Mouse (Mus musculus): ENCODE measurements around the gene Snx13. TPM values are rescaled to one million over a fixed set of nuclear protein-coding genes. Genes with fewer than 3 reads are reported as not detected.
A peak's percentile ranks its signal among the peaks of the same experiment; 100 is the strongest.

Snx13 gene
- polyA plus RNA-seq, 1 experiment from 2014 or later: 35.3 TPM

- no peak overlapping the region for H3K9ac ChIP-seq (ENCODE audit: low read length)
- WGBS: 32% methylated on average over 3 of the region's 3 CpGs
- no peak overlapping the region for H3K4me3 ChIP-seq (ENCODE audit: control insufficient read depth in 1 of 2, insufficient read depth in 1 of 2, low read depth in 1 of 2, low read length in 2 of 2)
- no peak for ATAC-seq (ENCODE audit: insufficient number of reproducible peaks, insufficient read depth, low FRiP score, low read depth)
- peak overlapping the region; percentile 80 for H3K4me2 ChIP-seq (ENCODE audit: low read length)
- no peaks in the 10 kb centered on the region for H3K9me3 ChIP-seq (ENCODE audit: control insufficient read depth, low read length)
- peaks cover 2 to 36% of the 10 kb centered on the region in 2 experiments for H3K4me1 ChIP-seq (ENCODE audit: control insufficient read depth in 2 of 2, insufficient read depth in 2 of 2, low read length in 2 of 2)
- no peaks in the 10 kb centered on the region for H3K27me3 ChIP-seq (ENCODE audit: control insufficient read depth, insufficient read depth, low read length)
- no peak overlapping the region for H3K27ac ChIP-seq (replicated peaks in 1 of 2; ENCODE audit: control insufficient read depth in 1 of 2, insufficient read depth in 1 of 2, low read depth in 2 of 2, low read length in 2 of 2)
- H3K36me3 ChIP-seq (ENCODE audit: control insufficient read depth, insufficient read depth, low read length): no peaks in the 10 kb centered on the region
Measured at GRCm38 (mm10) chr12:35048891-35049290, 1.9 kb downstream of the Snx13 start.

- H3K27ac ChIP-seq (replicated peaks in 1 of 2; ENCODE audit: control insufficient read depth in 1 of 2, insufficient read depth in 1 of 2, low read depth in 2 of 2, low read length in 2 of 2): 0 out of 4 replicates have a peak overlapping the region, but pooled peaks of 1 of the 2 experiments have one; percentile 14
- 60% methylated on average over 3 of the region's 3 CpGs for WGBS
- peaks cover 5 to 39% of the 10 kb centered on the region in 2 experiments for H3K4me1 ChIP-seq (ENCODE audit: control insufficient read depth in 2 of 2, insufficient read depth in 2 of 2, low read length in 2 of 2)
- no peak for ATAC-seq (ENCODE audit: insufficient number of reproducible peaks, insufficient read depth, low FRiP score, low read depth)
- H3K9me3 ChIP-seq (ENCODE audit: control insufficient read depth, low read length): no peaks in the 10 kb centered on the region
- H3K4me2 ChIP-seq (ENCODE audit: low read length): no peak overlapping the region
- no peak overlapping the region for H3K9ac ChIP-seq (ENCODE audit: low read length)
- H3K36me3 ChIP-seq (ENCODE audit: control insufficient read depth, insufficient read depth, low read length): no peaks in the 10 kb centered on the region
- no peak overlapping the region for H3K4me3 ChIP-seq (ENCODE audit: control insufficient read depth in 1 of 2, insufficient read depth in 1 of 2, low read depth in 1 of 2, low read length in 2 of 2)
- H3K27me3 ChIP-seq (ENCODE audit: control insufficient read depth, insufficient read depth, low read length): no peaks in the 10 kb centered on the region
Measured at GRCm38 (mm10) chr12:35050501-35050900, 3.5 kb downstream of the Snx13 start.

DNA sequence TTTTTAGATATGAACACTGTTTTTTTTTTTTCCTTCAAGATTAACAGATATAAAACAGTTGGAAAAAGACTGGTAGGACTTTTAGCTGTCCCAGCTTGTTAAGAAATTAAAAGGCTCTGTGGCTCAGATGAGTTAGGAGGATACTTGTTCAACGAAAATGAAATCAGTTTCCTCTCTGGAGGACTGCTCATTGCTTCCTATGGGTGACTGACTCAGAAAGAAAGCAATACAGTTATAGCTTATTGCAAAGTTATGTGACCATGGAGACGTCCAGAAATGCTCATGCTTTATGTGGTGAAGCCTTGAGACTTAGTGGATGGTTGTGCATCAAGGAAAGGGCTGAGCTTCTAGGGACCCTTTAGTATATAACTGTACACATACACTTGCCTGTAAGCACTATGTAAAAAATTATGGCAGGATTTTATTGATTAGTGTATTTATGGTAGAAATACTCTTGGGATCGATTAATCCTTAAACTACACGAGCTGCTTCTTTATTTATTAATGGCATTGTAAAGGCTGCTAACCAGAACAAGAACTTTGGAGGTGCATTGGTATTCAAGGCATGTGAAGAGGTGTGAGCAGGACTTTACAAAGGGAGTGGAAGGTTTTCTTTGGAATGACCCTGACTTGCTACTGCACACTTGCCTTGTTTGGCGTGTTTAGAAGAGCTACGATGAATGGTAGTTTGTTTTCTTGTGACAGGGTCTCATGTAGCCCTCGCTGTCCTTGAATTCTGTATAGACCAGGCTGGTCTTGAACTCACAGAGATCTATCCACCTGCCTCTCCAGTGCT lies 4.2 kb downstream of the Snx13 start:
- Histone ChIP-seq H3K36me3 (ENCODE audit: control insufficient read depth, insufficient read depth, low read length) (no peaks in the 10 kb centered on the region), H3K9ac (ENCODE audit: low read length) (peak overlapping the region; percentile 44), H3K4me1 (ENCODE audit: control insufficient read depth in 2 of 2, insufficient read depth in 2 of 2, low read length in 2 of 2) (peaks cover 5 to 43% of the 10 kb centered on the region in 2 experiments), H3K9me3 (ENCODE audit: control insufficient read depth, low read length) (no peaks in the 10 kb centered on the region), H3K4me3 (ENCODE audit: control insufficient read depth in 1 of 2, insufficient read depth in 1 of 2, low read depth in 1 of 2, low read length in 2 of 2) (no peak overlapping the region), H3K4me2 (ENCODE audit: low read length) (peak overlapping the region; percentile 29; the same call in 1 of the 2 replicates), H3K27me3 (ENCODE audit: control insufficient read depth, insufficient read depth, low read length) (no peaks in the 10 kb centered on the region), H3K27ac (replicated peaks in 1 of 2; ENCODE audit: control insufficient read depth in 1 of 2, insufficient read depth in 1 of 2, low read depth in 2 of 2, low read length in 2 of 2) (peak overlapping the region; percentile 59 to 61)
- 41% methylated on average over 7 of the region's 7 CpGs for WGBS
- no peak for ATAC-seq (ENCODE audit: insufficient number of reproducible peaks, insufficient read depth, low FRiP score, low read depth)

DNA sequence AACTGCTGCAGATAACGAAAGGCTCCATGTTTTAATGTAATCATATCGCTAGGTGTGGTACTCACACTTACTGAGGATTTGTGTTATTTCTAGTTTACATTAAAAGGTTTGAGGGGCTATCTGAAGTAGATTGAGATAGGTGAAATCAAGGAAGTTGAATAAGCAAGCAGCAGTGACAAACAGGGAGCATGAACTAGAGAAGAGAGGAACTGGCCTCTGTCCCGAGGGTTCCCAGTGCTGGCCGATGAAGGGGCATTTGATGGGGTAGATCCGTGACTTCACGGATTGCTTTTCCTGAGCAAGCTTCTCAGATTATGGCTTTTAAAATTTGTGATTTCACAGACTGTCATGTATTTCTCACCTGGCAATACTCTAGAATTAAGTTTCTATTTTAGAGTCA lies 7.4 kb downstream of the Snx13 start:
- Histone ChIP-seq H3K27me3 (ENCODE audit: control insufficient read depth, insufficient read depth, low read length) (no peaks in the 10 kb centered on the region), H3K36me3 (ENCODE audit: control insufficient read depth, insufficient read depth, low read length) (no peaks in the 10 kb centered on the region), H3K9me3 (ENCODE audit: control insufficient read depth, low read length) (no peaks in the 10 kb centered on the region), H3K27ac (replicated peaks in 1 of 2; ENCODE audit: control insufficient read depth in 1 of 2, insufficient read depth in 1 of 2, low read depth in 2 of 2, low read length in 2 of 2) (no peak overlapping the region), H3K4me1 (ENCODE audit: control insufficient read depth in 2 of 2, insufficient read depth in 2 of 2, low read length in 2 of 2) (peaks cover 5 to 30% of the 10 kb centered on the region in 2 experiments), H3K4me3 (ENCODE audit: control insufficient read depth in 1 of 2, insufficient read depth in 1 of 2, low read depth in 1 of 2, low read length in 2 of 2) (no peak overlapping the region), H3K4me2 (ENCODE audit: low read length) (no peak overlapping the region), H3K9ac (ENCODE audit: low read length) (no peak overlapping the region)
- ATAC-seq (ENCODE audit: insufficient number of reproducible peaks, insufficient read depth, low FRiP score, low read depth): no peak
- 56% methylated on average over 6 of the region's 6 CpGs for WGBS

GRCm38 (mm10) chr12:35055114-35056095 lies 8.4 kb downstream of the Snx13 start:
- H3K9me3 ChIP-seq (ENCODE audit: control insufficient read depth, low read length): no peaks in the 10 kb centered on the region
- H3K27me3 ChIP-seq (ENCODE audit: control insufficient read depth, insufficient read depth, low read length): no peaks in the 10 kb centered on the region
- no peaks in the 10 kb centered on the region for H3K36me3 ChIP-seq (ENCODE audit: control insufficient read depth, insufficient read depth, low read length)
- peaks cover 5 to 28% of the 10 kb centered on the region in 2 experiments for H3K4me1 ChIP-seq (ENCODE audit: control insufficient read depth in 2 of 2, insufficient read depth in 2 of 2, low read length in 2 of 2)
- peak overlapping the region; percentile 35 for H3K4me2 ChIP-seq (ENCODE audit: low read length)
- peak overlapping the region; percentile 41 to 64 for H3K27ac ChIP-seq (replicated peaks in 1 of 2; ENCODE audit: control insufficient read depth in 1 of 2, insufficient read depth in 1 of 2, low read depth in 2 of 2, low read length in 2 of 2)
- H3K9ac ChIP-seq (ENCODE audit: low read length): 0 out of 2 replicates have a peak overlapping the region, but pooled peaks have one; percentile 32
- no peak overlapping the region; a peak in 1 of 4 replicates for H3K4me3 ChIP-seq (ENCODE audit: control insufficient read depth in 1 of 2, insufficient read depth in 1 of 2, low read depth in 1 of 2, low read length in 2 of 2)
- 43% methylated on average over 7 of the region's 7 CpGs for WGBS
- no peak for ATAC-seq (ENCODE audit: insufficient number of reproducible peaks, insufficient read depth, low FRiP score, low read depth)

DNA sequence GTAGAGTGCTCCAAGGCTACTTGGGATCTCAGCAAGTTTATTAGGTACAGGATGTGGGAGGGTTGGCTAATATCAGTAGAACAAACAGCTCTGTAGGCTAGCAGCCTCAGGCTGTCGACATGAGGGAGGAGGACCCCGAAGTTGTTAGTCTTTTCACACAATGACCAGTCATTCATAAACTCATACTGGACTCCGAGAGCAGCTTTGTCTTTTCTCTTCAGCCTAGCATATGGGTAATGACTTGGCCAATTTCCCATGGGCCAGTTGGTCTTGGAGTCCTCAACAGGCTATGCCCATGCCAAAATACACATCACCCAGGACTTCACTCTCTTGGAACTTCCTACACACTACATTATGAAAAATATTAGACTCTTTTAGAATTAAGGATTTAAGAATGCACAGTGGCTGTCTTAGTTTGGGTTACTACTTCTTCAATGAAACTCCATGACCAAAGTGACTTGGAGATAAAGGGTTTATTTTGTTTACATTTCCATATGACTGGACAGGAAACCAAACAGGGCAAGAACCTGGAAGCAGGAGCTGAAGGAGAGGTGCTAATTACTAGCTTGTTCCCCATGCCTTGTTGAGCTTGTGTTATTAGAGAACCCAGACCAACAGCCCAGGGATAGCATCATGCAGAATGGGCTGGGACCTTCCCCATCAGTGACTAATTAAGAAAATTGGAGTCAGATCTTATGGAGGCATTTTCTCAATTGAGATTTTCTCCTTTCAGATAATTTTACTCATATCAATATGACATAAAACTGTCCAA lies 16.9 kb downstream of the Snx13 start:
- no peaks in the 10 kb centered on the region for H3K36me3 ChIP-seq (ENCODE audit: control insufficient read depth, insufficient read depth, low read length)
- no peak overlapping the region for H3K4me3 ChIP-seq (ENCODE audit: control insufficient read depth in 1 of 2, insufficient read depth in 1 of 2, low read depth in 1 of 2, low read length in 2 of 2)
- no peaks in the 10 kb centered on the region for H3K9me3 ChIP-seq (ENCODE audit: control insufficient read depth, low read length)
- WGBS: 53% methylated on average over 3 of the region's 3 CpGs
- H3K4me1 ChIP-seq (ENCODE audit: control insufficient read depth in 2 of 2, insufficient read depth in 2 of 2, low read length in 2 of 2): peaks cover 0 to 7% of the 10 kb centered on the region in 2 experiments; a peak in 1 of 4 replicates
- no peak overlapping the region for H3K27ac ChIP-seq (replicated peaks in 1 of 2; ENCODE audit: control insufficient read depth in 1 of 2, insufficient read depth in 1 of 2, low read depth in 2 of 2, low read length in 2 of 2)
- ATAC-seq (ENCODE audit: insufficient number of reproducible peaks, insufficient read depth, low FRiP score, low read depth): no peak
- no peaks in the 10 kb centered on the region for H3K27me3 ChIP-seq (ENCODE audit: control insufficient read depth, insufficient read depth, low read length)
- no peak overlapping the region for H3K9ac ChIP-seq (ENCODE audit: low read length)
- H3K4me2 ChIP-seq (ENCODE audit: low read length): no peak overlapping the region

DNA sequence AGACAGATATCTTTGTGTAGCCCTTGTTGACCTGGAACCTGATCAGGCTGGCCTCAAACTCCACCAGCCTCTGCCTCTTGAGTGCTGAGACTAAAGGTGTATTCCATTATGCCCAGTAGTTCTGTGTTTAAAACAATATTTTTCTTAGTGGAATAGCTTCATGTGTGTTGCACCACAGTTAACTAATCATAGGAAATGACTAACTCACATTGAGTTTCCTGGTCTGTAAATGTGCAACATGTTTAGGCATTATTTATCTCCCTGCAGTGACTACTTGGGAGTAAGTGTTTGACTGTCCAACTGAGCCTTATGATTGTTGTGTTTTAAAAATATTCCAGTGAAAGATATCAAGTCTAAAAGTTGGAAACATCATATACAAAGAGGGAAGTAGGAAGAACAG lies 20.6 kb downstream of the Snx13 start:
- no peak overlapping the region for H3K9ac ChIP-seq (ENCODE audit: low read length)
- ATAC-seq (ENCODE audit: insufficient number of reproducible peaks, insufficient read depth, low FRiP score, low read depth): no peak
- H3K4me3 ChIP-seq (ENCODE audit: control insufficient read depth in 1 of 2, insufficient read depth in 1 of 2, low read depth in 1 of 2, low read length in 2 of 2): no peak overlapping the region
- no peaks in the 10 kb centered on the region for H3K9me3 ChIP-seq (ENCODE audit: control insufficient read depth, low read length)
- H3K27ac ChIP-seq (replicated peaks in 1 of 2; ENCODE audit: control insufficient read depth in 1 of 2, insufficient read depth in 1 of 2, low read depth in 2 of 2, low read length in 2 of 2): no peak overlapping the region
- no peaks in the 10 kb centered on the region for H3K36me3 ChIP-seq (ENCODE audit: control insufficient read depth, insufficient read depth, low read length)
- no peak overlapping the region for H3K4me2 ChIP-seq (ENCODE audit: low read length)
- no peaks in the 10 kb centered on the region for H3K27me3 ChIP-seq (ENCODE audit: control insufficient read depth, insufficient read depth, low read length)
- peaks cover 0 to 7% of the 10 kb centered on the region in 2 experiments; a peak in 1 of 4 replicates for H3K4me1 ChIP-seq (ENCODE audit: control insufficient read depth in 2 of 2, insufficient read depth in 2 of 2, low read length in 2 of 2)

Data from heart, embryonic 14.5 days (tissue).